Mouse (Mus musculus) lung, postnatal 0 days (tissue): Measurements from ENCODE around the gene Xpo4. TPM values are rescaled to one million over a fixed set of nuclear protein-coding genes. Genes with fewer than 3 reads are reported as not detected.

Source experiments
- ATAC-seq: fragments of 200-750 bp; cut with Nextera tagmentation; 2 replicates; pipeline ENCODE4 v1.8.0; 2017; ENCODE audit warnings: moderate library complexity
- DNase-seq: peaks from one replicate; pipeline ENCODE4 v3.0.0-alpha.2; 2016; ENCODE audit warnings: low spot score
- H3K27ac ChIP-seq: fragments of 300-500 bp; sonication (generic); 2 replicates; pipeline ENCODE4 v1.5.1; 2014; ENCODE audit warnings: antibody characterized with exemption, mild to moderate bottlenecking, low read length, mixed read lengths
- H3K27me3 ChIP-seq: fragments of 300-500 bp; sonication (generic); replicated peaks from 2 replicates; pipeline ENCODE4 v1.6.1; 2014; ENCODE audit warnings: low read length, mixed read lengths; ENCODE audit not compliant: insufficient read depth
- H3K36me3 ChIP-seq: fragments of 300-500 bp; sonication (generic); 2 replicates; pipeline ENCODE4 v1.6.1; 2014; ENCODE audit warnings: low read length, mixed read lengths; ENCODE audit not compliant: insufficient read depth
- H3K4me1 ChIP-seq: fragments of 300-500 bp; sonication (generic); 2 replicates; pipeline ENCODE4 v1.6.1; 2014; ENCODE audit warnings: antibody characterized with exemption, low read depth, low read length, mixed read lengths; ENCODE audit not compliant: insufficient read depth
- H3K4me2 ChIP-seq: fragments of 300-500 bp; sonication (generic); replicated peaks from 2 replicates; pipeline ENCODE4 v1.6.1; 2014; ENCODE audit warnings: low read depth, mild to moderate bottlenecking, low read length, moderate library complexity, mixed read lengths
- H3K4me3 ChIP-seq: fragments of 300-500 bp; sonication (generic); 2 replicates; pipeline ENCODE4 v1.5.1; 2014; ENCODE audit warnings: low read depth, low read length
- H3K9ac ChIP-seq: fragments of 300-500 bp; sonication (generic); replicated peaks from 2 replicates; pipeline ENCODE4 v1.6.1; 2014; ENCODE audit warnings: low read depth, mild to moderate bottlenecking
- H3K9me3 ChIP-seq: fragments of 300-500 bp; sonication (generic); 2 replicates; pipeline ENCODE4 v1.6.1; 2016; ENCODE audit warnings: low read length, mixed read lengths
- CTCF ChIP-seq: IDR thresholded peaks from 2 replicates; pipeline ENCODE4 v1.5.1; 2016; ENCODE audit warnings: antibody characterized with exemption, mild to moderate bottlenecking
- EP300 ChIP-seq: IDR thresholded peaks from 2 replicates; pipeline ENCODE4 v1.6.1; 2016; ENCODE audit warnings: antibody characterized with exemption, mild to moderate bottlenecking, control low read depth
- WGBS: fragments of 180-500 bp; shearing (Covaris S2); extraction: QIAGEN DNeasy Blood & Tissue Kit; methylation state at CpG from one replicate; pipeline ENCODE4 v1.1.7; 2014; 5-methylcytosine and 5-hydroxymethylcytosine counted together
- polyA plus RNA-seq: library from polyadenylated mRNA; unstranded; fragments of >200 nt; fragmentation: Nextera tagmentation; extraction: Ambion mirVana; gene quantifications from 2 replicates; pipeline ENCODE4 v1.2.1, GENCODE M21; 2015

Xpo4 gene
- polyA plus RNA-seq, 1 experiment from 2014 or later = 6.4 TPM

DNA sequence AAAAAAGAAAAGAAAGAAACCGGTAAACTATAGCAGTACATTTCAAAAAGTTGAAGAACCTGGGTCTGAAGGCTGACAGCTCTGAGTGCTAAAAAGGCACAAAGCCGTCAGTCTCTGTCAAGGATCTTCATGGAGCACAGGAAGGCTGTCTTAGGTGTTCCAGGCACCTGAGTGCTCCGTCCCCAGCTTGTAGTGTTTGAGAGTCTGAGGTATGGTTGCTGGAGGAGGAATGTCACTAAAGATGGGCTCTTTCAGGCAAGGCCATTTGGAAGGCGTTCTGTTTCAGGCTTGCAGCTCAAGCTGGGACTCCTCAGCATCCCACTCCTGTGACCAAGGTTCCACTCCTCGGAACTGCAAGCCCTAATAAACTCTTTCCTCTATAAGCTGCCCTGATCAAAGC is 22.2 kb upstream of the Xpo4 start:
- H3K36me3 ChIP-seq = peaks cover 4% of the 10 kb centered on the region; the same call in 1 of the 2 replicates
- H3K27ac ChIP-seq = no peak overlapping the region
- ATAC-seq = no peak
- no peaks in the 10 kb centered on the region for H3K9me3 ChIP-seq
- 68% methylated on average over 5 of the region's 5 CpGs for WGBS
- H3K4me3 ChIP-seq = no peak overlapping the region
- H3K4me1 ChIP-seq = no peaks in the 10 kb centered on the region
- H3K4me2 ChIP-seq = no peak overlapping the region
- no peak overlapping the region for H3K9ac ChIP-seq
- TF ChIP-seq EP300 = no peak
- TF ChIP-seq CTCF = no peak
- H3K27me3 ChIP-seq = no peaks in the 10 kb centered on the region
- no peak for DNase-seq

- 84% methylated on average over 6 of the region's 6 CpGs for WGBS
- no peak overlapping the region for H3K27ac ChIP-seq
- no peaks in the 10 kb centered on the region for H3K4me1 ChIP-seq
- H3K4me2 ChIP-seq = no peak overlapping the region
- H3K4me3 ChIP-seq = no peak overlapping the region
- TF ChIP-seq EP300 = no peak
- no peak for TF ChIP-seq CTCF
- ATAC-seq (no peak), DNase-seq (no peak)
- H3K9ac ChIP-seq = no peak overlapping the region
- H3K36me3 ChIP-seq = peaks cover 4% of the 10 kb centered on the region; the same call in 1 of the 2 replicates
- no peaks in the 10 kb centered on the region for H3K27me3 ChIP-seq
- no peaks in the 10 kb centered on the region for H3K9me3 ChIP-seq
These were observed 21.4 kb upstream of the Xpo4 start for GRCm38 (mm10) chr14:57686647-57687046.

DNA sequence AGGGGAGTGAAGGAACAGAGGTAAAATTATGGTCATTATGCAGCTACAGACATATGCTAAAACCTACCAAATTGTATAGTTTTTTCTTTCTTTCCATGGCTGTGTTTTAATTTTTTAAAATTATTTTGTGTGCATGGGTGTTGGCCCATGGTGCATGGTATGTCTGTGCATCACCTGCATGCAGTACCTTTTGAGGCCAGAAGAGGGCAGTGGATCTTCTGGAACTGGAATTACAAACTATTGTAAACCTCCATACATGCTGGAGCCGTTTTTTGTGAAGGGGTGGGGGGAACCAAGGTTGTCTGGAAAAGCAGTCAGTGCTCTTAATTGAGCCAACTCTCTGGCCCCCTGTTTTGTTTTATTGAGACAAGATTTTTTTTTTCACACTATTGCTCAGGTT is 19.3 kb upstream of the Xpo4 start:
- ATAC-seq (peak; percentile 54; the same call in 1 of the 2 replicates), DNase-seq (peak; percentile 67)
- Histone ChIP-seq H3K4me2 (no peak overlapping the region), H3K4me1 (no peaks in the 10 kb centered on the region), H3K9me3 (no peaks in the 10 kb centered on the region), H3K9ac (no peak overlapping the region), H3K36me3 (no peaks in the 10 kb centered on the region), H3K4me3 (no peak overlapping the region), H3K27me3 (no peaks in the 10 kb centered on the region), H3K27ac (no peak overlapping the region)
- 0% methylated on average over 1 of the region's 1 CpGs for WGBS
- peak; percentile 90 for TF ChIP-seq CTCF
- TF ChIP-seq EP300 = no peak

- H3K4me1 ChIP-seq = no peaks in the 10 kb centered on the region
- no peak overlapping the region for H3K9ac ChIP-seq
- ATAC-seq (no peak), DNase-seq (no peak)
- no peak overlapping the region for H3K4me3 ChIP-seq
- H3K27me3 ChIP-seq = no peaks in the 10 kb centered on the region
- no peaks in the 10 kb centered on the region for H3K9me3 ChIP-seq
- 89% methylated on average over 4 of the region's 4 CpGs for WGBS
- no peaks in the 10 kb centered on the region for H3K36me3 ChIP-seq
- no peak overlapping the region for H3K27ac ChIP-seq
- H3K4me2 ChIP-seq = no peak overlapping the region
- TF ChIP-seq CTCF = no peak
- no peak for TF ChIP-seq EP300
These were observed 17.5 kb upstream of the Xpo4 start for GRCm38 (mm10) chr14:57682751-57683150.

DNA sequence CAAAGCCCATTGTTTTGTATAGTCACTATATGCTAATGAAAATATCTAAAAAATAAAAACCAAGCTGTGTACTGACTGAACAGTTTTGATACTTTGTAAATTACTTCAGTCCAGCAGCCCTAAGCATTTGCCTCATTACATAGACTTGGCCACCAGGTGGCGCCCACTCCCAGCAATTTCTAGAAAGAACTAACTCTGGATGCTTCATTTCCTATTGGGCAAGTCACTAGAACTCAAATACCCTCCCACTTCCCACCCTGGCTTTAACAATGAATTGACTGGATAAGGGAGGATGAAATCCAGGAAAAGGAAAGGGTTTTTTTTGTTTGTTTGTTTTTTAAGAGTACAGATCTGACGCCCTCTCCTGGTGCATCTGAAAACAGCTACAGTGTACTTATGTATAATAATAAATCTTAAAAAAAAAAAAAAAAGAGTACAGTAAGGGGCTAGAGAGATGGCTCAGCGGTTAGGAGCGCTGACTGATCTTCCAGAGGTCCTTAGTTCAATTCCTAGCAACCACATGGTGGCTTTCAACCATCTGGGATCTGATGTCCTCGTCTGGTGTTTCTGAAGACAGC is 14.8 kb upstream of the Xpo4 start:
- H3K9ac ChIP-seq = no peak overlapping the region
- H3K9me3 ChIP-seq = no peaks in the 10 kb centered on the region
- peak; percentile 86 for ATAC-seq

GRCm38 (mm10) chr14:57679523-57679922 is 14.3 kb upstream of the Xpo4 start:
- no peak overlapping the region for H3K9ac ChIP-seq
- TF ChIP-seq CTCF (no peak), EP300 (no peak)
- no peaks in the 10 kb centered on the region for H3K4me1 ChIP-seq
- H3K36me3 ChIP-seq = no peaks in the 10 kb centered on the region
- ATAC-seq (no peak), DNase-seq (no peak)
- no peak overlapping the region for H3K27ac ChIP-seq
- H3K27me3 ChIP-seq = no peaks in the 10 kb centered on the region
- H3K4me2 ChIP-seq = no peak overlapping the region
- H3K9me3 ChIP-seq = no peaks in the 10 kb centered on the region
- WGBS = 20% methylated on average over 1 of the region's 1 CpGs
- no peak overlapping the region for H3K4me3 ChIP-seq

More for the DNA sequence above, 14.8 kb upstream of the Xpo4 start:
- TF ChIP-seq EP300 = peak; percentile 71; the same call in 1 of the 2 replicates
- peak; percentile 90 for TF ChIP-seq CTCF
- peak; percentile 94 for DNase-seq
- Histone ChIP-seq H3K4me1 (no peaks in the 10 kb centered on the region), H3K27ac (no peak overlapping the region), H3K27me3 (no peaks in the 10 kb centered on the region), H3K36me3 (no peaks in the 10 kb centered on the region), H3K4me3 (no peak overlapping the region), H3K4me2 (no peak overlapping the region)
- 34% methylated on average over 5 of the region's 5 CpGs for WGBS

DNA sequence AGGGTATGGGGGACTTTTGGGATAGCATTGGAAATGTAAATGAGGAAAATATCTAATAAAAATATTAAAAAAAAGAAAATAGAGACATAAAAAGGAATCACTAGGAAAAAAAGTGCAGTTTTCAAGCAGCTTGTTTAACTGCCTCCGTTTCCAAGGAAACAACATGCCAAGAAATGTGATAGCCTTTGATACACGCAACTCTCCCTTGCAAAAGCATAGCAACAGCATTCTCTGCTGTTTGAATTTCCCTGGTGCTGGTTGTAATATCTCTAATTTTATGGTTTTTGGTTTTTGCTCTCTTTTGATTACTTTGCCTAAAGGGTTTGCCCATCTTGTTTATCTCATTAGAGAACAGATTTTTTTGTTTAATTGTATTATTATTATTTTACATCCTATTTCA is 10.3 kb upstream of the Xpo4 start:
- no peaks in the 10 kb centered on the region for H3K36me3 ChIP-seq
- DNase-seq (peak; percentile 22), ATAC-seq (no peak)
- H3K27me3 ChIP-seq = no peaks in the 10 kb centered on the region
- no peak overlapping the region for H3K4me2 ChIP-seq
- H3K9me3 ChIP-seq = no peaks in the 10 kb centered on the region
- 34% methylated on average over 2 of the region's 2 CpGs for WGBS
- TF ChIP-seq EP300 (no peak), CTCF (no peak)
- H3K4me1 ChIP-seq = no peaks in the 10 kb centered on the region
- H3K9ac ChIP-seq = no peak overlapping the region
- H3K4me3 ChIP-seq = no peak overlapping the region
- H3K27ac ChIP-seq = no peak overlapping the region
